Mouse (Mus musculus) intestine, embryonic 16.5 days (tissue): ENCODE data around the gene Fhad1. TPM values are rescaled to one million over a fixed set of nuclear protein-coding genes. Genes with fewer than 3 reads are reported as not detected.

ENCODE experiments used
- ATAC-seq: fragments of 200-750 bp; cut with Nextera tagmentation; 2 replicates; pipeline ENCODE4 v1.8.0; 2017; ENCODE audit warnings: moderate TSS enrichment, moderate library complexity
- H3K27ac ChIP-seq: fragments of 300-500 bp; sonication (generic); 2 replicates; pipeline ENCODE4 v1.5.1; 2014; ENCODE audit warnings: mild to moderate bottlenecking, low read length
- H3K27me3 ChIP-seq: fragments of 300-500 bp; sonication (generic); replicated peaks from 2 replicates; pipeline ENCODE4 v1.6.1; 2014; ENCODE audit warnings: low read length, control low read depth, mixed read lengths; ENCODE audit not compliant: control insufficient read depth, insufficient read depth
- H3K36me3 ChIP-seq: fragments of 300-500 bp; sonication (generic); 2 replicates; pipeline ENCODE4 v1.6.1; 2014; ENCODE audit warnings: low read length, control low read depth; ENCODE audit not compliant: control insufficient read depth, insufficient read depth
- H3K4me1 ChIP-seq: fragments of 300-500 bp; sonication (generic); 2 replicates; pipeline ENCODE4 v1.6.1; 2014; ENCODE audit warnings: low read length, control low read depth, mixed read lengths; ENCODE audit not compliant: control insufficient read depth, insufficient read depth
- H3K4me2 ChIP-seq: fragments of 300-500 bp; sonication (generic); 2 replicates; pipeline ENCODE4 v1.6.1; 2014; ENCODE audit warnings: low read depth, low read length, control low read depth
- H3K4me3 ChIP-seq: fragments of 300-500 bp; sonication (generic); 2 replicates; pipeline ENCODE4 v1.5.1; 2014; ENCODE audit warnings: mild to moderate bottlenecking, low read length
- H3K9ac ChIP-seq: fragments of 300-500 bp; sonication (generic); 2 replicates; pipeline ENCODE4 v1.6.1; 2014; ENCODE audit warnings: low read depth, low read length
- H3K9me3 ChIP-seq: fragments of 300-500 bp; sonication (generic); 2 replicates; pipeline ENCODE4 v1.6.1; 2016; ENCODE audit warnings: low read length, control low read depth; ENCODE audit not compliant: control insufficient read depth
- WGBS: fragments of 180-500 bp; shearing (Covaris S2); extraction: QIAGEN DNeasy Blood & Tissue Kit; methylation state at CpG from one replicate; pipeline ENCODE4 v1.1.7; 2014; 5-methylcytosine and 5-hydroxymethylcytosine counted together
- polyA plus RNA-seq: library from polyadenylated mRNA; unstranded; fragments of >200 nt; fragmentation: Nextera tagmentation; extraction: Ambion mirVana; gene quantifications from 2 replicates; pipeline ENCODE4 v1.2.1, GENCODE M21; 2015

The Fhad1 gene
- polyA plus RNA-seq, 1 experiment from 2014 or later = 2.3 TPM

DNA sequence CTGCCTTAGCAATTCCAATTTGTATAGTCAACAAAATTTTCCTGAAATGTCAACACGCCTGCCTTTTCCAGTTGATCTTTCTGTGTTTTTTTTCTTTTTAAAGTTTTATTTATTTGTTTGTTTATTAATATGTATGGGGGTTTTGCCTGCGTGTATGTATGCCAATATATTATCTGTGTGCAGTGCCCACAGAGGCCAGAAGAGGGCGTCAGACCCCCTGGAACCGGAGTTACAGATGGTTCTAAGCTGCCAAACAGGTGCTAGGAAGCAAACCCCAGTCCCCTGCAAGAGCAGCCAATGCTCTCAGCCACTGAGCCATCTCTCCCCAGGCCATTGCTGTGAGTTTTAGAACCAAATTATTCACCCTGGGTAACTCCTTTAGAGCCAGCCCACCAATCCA, 76.3 kb downstream of the Fhad1 start:
- 78% methylated on average over 4 of the region's 4 CpGs for WGBS

GRCm38 (mm10) chr4:141932785-141933574, 81.9 kb downstream of the Fhad1 start:
- H3K27me3 ChIP-seq = no peaks in the 10 kb centered on the region
- no peak for ATAC-seq
- H3K4me1 ChIP-seq = no peaks in the 10 kb centered on the region
- no peaks in the 10 kb centered on the region for H3K36me3 ChIP-seq
- no peak overlapping the region for H3K4me2 ChIP-seq
- 51% methylated on average over 14 of the region's 14 CpGs for WGBS
- H3K9me3 ChIP-seq = no peaks in the 10 kb centered on the region
- no peak overlapping the region for H3K9ac ChIP-seq
- H3K27ac ChIP-seq = no peak overlapping the region
- H3K4me3 ChIP-seq = no peak overlapping the region

More for the DNA sequence above, 76.3 kb downstream of the Fhad1 start:
- no peaks in the 10 kb centered on the region for H3K27me3 ChIP-seq
- 0 out of 2 replicates have a peak, but pooled peaks cover 5% of the 10 kb centered on the region for H3K4me1 ChIP-seq
- no peak overlapping the region for H3K9ac ChIP-seq
- no peak overlapping the region for H3K27ac ChIP-seq
- H3K4me3 ChIP-seq = no peak overlapping the region
- ATAC-seq = no peak
- H3K4me2 ChIP-seq = no peak overlapping the region
- H3K36me3 ChIP-seq = no peaks in the 10 kb centered on the region
- H3K9me3 ChIP-seq = no peaks in the 10 kb centered on the region

DNA sequence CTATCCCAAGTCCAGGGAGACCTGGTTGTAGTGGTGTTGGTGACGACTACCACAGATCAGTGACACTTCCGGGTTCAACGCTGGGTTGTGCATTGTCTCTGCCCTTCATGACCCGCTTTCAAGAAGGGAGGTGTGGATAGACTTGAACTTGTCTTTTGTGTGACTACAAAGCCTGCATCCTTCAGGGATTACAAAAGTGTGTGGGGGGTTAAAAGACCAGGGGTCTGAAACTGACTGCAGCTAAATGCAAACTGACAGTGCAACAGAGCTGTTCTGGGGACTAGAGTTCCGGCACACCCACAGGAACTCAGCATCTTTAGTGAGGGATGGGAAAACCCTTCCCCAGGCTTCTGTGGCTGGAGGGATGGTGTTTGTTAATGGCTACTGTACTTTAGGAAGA, 83.4 kb downstream of the Fhad1 start:
- Histone ChIP-seq H3K4me1 (no peaks in the 10 kb centered on the region), H3K27me3 (no peaks in the 10 kb centered on the region), H3K27ac (no peak overlapping the region), H3K36me3 (no peaks in the 10 kb centered on the region), H3K9me3 (no peaks in the 10 kb centered on the region), H3K4me3 (no peak overlapping the region), H3K4me2 (no peak overlapping the region), H3K9ac (no peak overlapping the region)
- 93% methylated on average over 5 of the region's 5 CpGs for WGBS
- ATAC-seq = no peak

GRCm38 (mm10) chr4:141930001-141930400, 84.9 kb downstream of the Fhad1 start:
- no peaks in the 10 kb centered on the region for H3K9me3 ChIP-seq
- 0 out of 2 replicates have a peak, but pooled peaks cover 6% of the 10 kb centered on the region for H3K4me1 ChIP-seq
- H3K9ac ChIP-seq = no peak overlapping the region
- H3K36me3 ChIP-seq = no peaks in the 10 kb centered on the region
- no peak for ATAC-seq
- no peak overlapping the region for H3K4me2 ChIP-seq
- no peak overlapping the region for H3K4me3 ChIP-seq
- no peak overlapping the region for H3K27ac ChIP-seq
- H3K27me3 ChIP-seq = no peaks in the 10 kb centered on the region
- 85% methylated on average over 11 of the region's 11 CpGs for WGBS

DNA sequence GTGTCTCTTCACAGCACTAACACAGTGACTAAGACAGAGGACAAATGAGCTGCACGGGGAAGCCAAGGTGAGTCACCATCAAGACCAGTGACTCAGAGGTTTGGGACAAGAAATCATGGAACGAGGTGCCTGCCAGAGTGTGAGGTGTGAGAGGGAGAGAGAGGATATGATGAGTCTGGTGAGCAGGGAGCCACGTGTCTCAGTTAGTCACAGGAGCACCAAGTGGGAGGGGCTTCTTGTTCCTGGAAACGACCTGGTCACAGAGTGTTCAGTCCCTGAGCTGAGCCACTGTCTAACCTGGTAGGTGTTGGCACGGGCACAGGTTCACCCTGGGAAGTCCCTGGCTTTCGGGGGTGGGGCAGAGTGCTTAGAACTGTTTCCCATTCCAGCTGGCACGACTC, 86.0 kb downstream of the Fhad1 start:
- Histone ChIP-seq H3K27ac (no peak overlapping the region), H3K4me2 (no peak overlapping the region), H3K9me3 (no peaks in the 10 kb centered on the region), H3K9ac (no peak overlapping the region), H3K4me3 (no peak overlapping the region), H3K4me1 (0 out of 2 replicates have a peak, but pooled peaks cover 6% of the 10 kb centered on the region), H3K36me3 (no peaks in the 10 kb centered on the region), H3K27me3 (no peaks in the 10 kb centered on the region)
- peak; percentile 45 for ATAC-seq
- WGBS = 51% methylated on average over 7 of the region's 7 CpGs

GRCm38 (mm10) chr4:141925781-141926345, 89.0 kb downstream of the Fhad1 start:
- Histone ChIP-seq H3K4me3 (no peak overlapping the region), H3K27ac (0 out of 2 replicates have a peak overlapping the region, but pooled peaks have one; percentile 42), H3K36me3 (no peaks in the 10 kb centered on the region), H3K9me3 (no peaks in the 10 kb centered on the region), H3K4me2 (no peak overlapping the region), H3K27me3 (no peaks in the 10 kb centered on the region), H3K4me1 (peaks cover 6% of the 10 kb centered on the region; the same call in 1 of the 2 replicates), H3K9ac (no peak overlapping the region)
- 24% methylated on average over 5 of the region's 5 CpGs for WGBS
- peak; percentile 61 for ATAC-seq

- peaks cover 6% of the 10 kb centered on the region; the same call in 1 of the 2 replicates for H3K4me1 ChIP-seq
- no peak for ATAC-seq
- no peaks in the 10 kb centered on the region for H3K27me3 ChIP-seq
- H3K36me3 ChIP-seq = no peaks in the 10 kb centered on the region
- no peaks in the 10 kb centered on the region for H3K9me3 ChIP-seq
- H3K4me2 ChIP-seq = no peak overlapping the region
- no peak overlapping the region for H3K9ac ChIP-seq
- 71% methylated on average over 11 of the region's 11 CpGs for WGBS
- no peak overlapping the region for H3K4me3 ChIP-seq
- no peak overlapping the region for H3K27ac ChIP-seq
Measured at GRCm38 (mm10) chr4:141923961-141924360, 90.9 kb downstream of the Fhad1 start.

- Histone ChIP-seq H3K27ac (no peak overlapping the region), H3K36me3 (no peaks in the 10 kb centered on the region), H3K27me3 (no peaks in the 10 kb centered on the region), H3K4me3 (no peak overlapping the region), H3K9me3 (no peaks in the 10 kb centered on the region), H3K9ac (no peak overlapping the region), H3K4me2 (no peak overlapping the region), H3K4me1 (no peaks in the 10 kb centered on the region; the same call in 1 of the 2 replicates)
- 79% methylated on average over 10 of the region's 10 CpGs for WGBS
- no peak for ATAC-seq
Measured at GRCm38 (mm10) chr4:141920391-141920790, 94.5 kb downstream of the Fhad1 start.

DNA sequence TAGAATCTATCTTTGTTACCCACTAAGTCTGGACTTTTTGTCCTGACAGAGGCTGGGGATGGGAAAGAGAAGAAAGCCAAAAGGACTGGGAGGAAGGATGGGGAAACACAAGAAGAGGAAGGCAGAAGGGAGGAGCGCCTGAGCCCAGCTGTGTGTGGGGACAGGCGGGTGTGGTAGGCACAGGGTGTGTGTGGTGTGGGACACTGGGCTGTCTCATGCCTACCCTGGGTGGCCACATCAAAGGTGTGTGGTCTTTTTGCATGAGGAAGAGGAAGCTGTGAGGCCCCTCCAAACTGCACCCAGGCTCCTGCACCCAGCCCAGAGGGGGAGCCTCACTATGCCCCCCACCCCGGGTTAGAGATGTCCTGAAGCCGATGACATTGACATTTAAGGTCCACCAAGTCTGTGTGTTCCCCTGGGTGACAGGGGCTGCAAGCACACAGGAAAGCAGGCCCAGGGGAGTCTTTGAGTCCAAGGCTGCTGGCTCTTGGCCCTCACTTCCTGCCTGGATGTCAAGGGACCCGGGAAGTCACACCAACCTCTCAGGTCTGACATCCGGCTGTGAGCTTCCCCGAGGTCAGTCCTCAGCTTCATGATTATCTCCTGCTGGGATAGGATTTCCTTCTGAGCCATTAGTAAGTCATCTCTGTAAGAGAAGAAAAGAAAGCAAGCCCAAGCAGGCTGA, 97.0 kb downstream of the Fhad1 start:
- H3K4me2 ChIP-seq = no peak overlapping the region
- H3K27me3 ChIP-seq = no peaks in the 10 kb centered on the region
- no peak overlapping the region for H3K9ac ChIP-seq
- H3K27ac ChIP-seq = no peak overlapping the region
- ATAC-seq = no peak
- H3K4me3 ChIP-seq = no peak overlapping the region
- no peaks in the 10 kb centered on the region for H3K9me3 ChIP-seq
- H3K4me1 ChIP-seq = peaks cover 6% of the 10 kb centered on the region
- H3K36me3 ChIP-seq = no peaks in the 10 kb centered on the region
- 60% methylated on average over 7 of the region's 7 CpGs for WGBS
